Mouse (Mus musculus) hindbrain, embryonic 10.5 days (tissue): ENCODE data around the gene Postn. TPM values are rescaled to one million over a fixed set of nuclear protein-coding genes. Genes with fewer than 3 reads are reported as not detected.
A peak's percentile ranks its signal among the peaks of the same experiment; 100 is the strongest.

Source experiments
- DNase-seq: peaks from one replicate; pipeline ENCODE4 v3.0.0-alpha.2; 2017; ENCODE audit warnings: low spot score
- H3K27ac ChIP-seq: fragments of 300-500 bp; sonication (generic); 2 replicates; pipeline ENCODE4 v1.5.1; 2016; ENCODE audit warnings: mild to moderate bottlenecking, moderate library complexity
- H3K27me3 ChIP-seq: fragments of 300-500 bp; sonication (generic); 2 replicates; pipeline ENCODE4 v1.6.1; 2016; ENCODE audit warnings: mild to moderate bottlenecking; ENCODE audit not compliant: poor library complexity, insufficient read depth, severe bottlenecking
- H3K36me3 ChIP-seq: fragments of 300-500 bp; sonication (generic); 2 replicates; pipeline ENCODE4 v1.6.1; 2016; ENCODE audit warnings: mild to moderate bottlenecking, moderate library complexity
- H3K4me1 ChIP-seq: fragments of 300-500 bp; sonication (generic); replicated peaks from 2 replicates; pipeline ENCODE4 v1.6.1; 2016; ENCODE audit warnings: mild to moderate bottlenecking
- H3K4me3 ChIP-seq: fragments of 300-500 bp; sonication (generic); 2 replicates; pipeline ENCODE4 v1.5.1; 2016; ENCODE audit warnings: mild to moderate bottlenecking, moderate library complexity
- H3K9me3 ChIP-seq: fragments of 300-500 bp; sonication (generic); 2 replicates; pipeline ENCODE4 v1.6.1; 2016; ENCODE audit warnings: mild to moderate bottlenecking, moderate library complexity
- WGBS: fragments of 180-500 bp; shearing (Covaris S2); methylation state at CpG from one replicate; pipeline ENCODE4 v1.1.7; 2016; 5-methylcytosine and 5-hydroxymethylcytosine counted together
- polyA plus RNA-seq: library from polyadenylated mRNA; unstranded; fragments of >200 nt; fragmentation: Nextera tagmentation; extraction: Ambion mirVana; gene quantifications from 2 replicates; pipeline ENCODE4 v1.2.1, GENCODE M21; 2016

The Postn gene
- polyA plus RNA-seq, 1 experiment from 2014 or later = 13.4 TPM

DNA sequence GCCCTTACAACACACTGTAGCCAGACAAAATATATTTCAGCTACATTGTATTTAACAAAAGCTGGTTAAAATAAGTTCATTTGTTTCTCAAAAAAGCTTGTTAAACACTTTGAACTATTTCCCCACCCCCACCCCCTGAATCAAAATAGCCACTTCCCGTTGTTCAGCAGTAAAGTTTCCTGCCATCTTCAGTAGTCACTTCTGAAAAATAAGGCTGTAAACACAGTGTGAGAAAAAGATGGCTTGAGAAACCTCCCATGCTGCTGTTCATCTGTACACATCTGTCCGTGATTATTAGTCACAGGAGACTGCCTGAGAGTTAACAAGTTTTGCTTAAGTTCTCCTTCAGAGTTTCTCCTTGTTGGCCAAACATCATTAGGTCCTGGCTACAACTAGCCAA, 39.0 kb downstream of the Postn start:
- 65% methylated on average over 2 of the region's 2 CpGs for WGBS
- no peaks in the 10 kb centered on the region; the same call in 1 of the 2 replicates for H3K4me1 ChIP-seq
- H3K36me3 ChIP-seq = no peaks in the 10 kb centered on the region
- no peaks in the 10 kb centered on the region for H3K9me3 ChIP-seq
- H3K4me3 ChIP-seq = no peak overlapping the region
- no peak overlapping the region for H3K27ac ChIP-seq
- DNase-seq = no peak
- H3K27me3 ChIP-seq = no peaks in the 10 kb centered on the region

DNA sequence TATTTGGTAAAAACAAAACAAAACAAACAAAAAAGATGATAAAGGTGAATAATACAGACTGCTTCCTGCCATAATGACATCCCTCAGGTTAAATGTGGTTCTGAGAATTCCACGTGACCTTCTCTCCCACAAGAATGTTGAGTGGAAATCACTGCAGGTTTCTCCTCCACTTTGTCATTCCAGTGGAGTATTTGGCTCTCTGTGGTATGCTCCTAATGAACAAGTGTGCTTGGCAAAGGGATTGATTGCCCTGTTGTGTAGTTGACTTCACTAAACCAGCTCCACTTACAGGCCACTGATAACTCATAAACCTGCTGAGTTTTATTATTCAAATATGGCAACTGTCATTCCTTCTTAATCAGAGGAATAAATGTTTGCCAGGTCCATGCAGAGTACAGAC, 39.7 kb downstream of the Postn start:
- DNase-seq = no peak
- no peak overlapping the region for H3K27ac ChIP-seq
- no peak overlapping the region for H3K4me3 ChIP-seq
- no peaks in the 10 kb centered on the region for H3K9me3 ChIP-seq
- no peaks in the 10 kb centered on the region; the same call in 1 of the 2 replicates for H3K4me1 ChIP-seq
- no peaks in the 10 kb centered on the region for H3K36me3 ChIP-seq
- whole genome bisulfite sequencing = 91% methylated on average over 1 of the region's 1 CpGs
- H3K27me3 ChIP-seq = no peaks in the 10 kb centered on the region

DNA sequence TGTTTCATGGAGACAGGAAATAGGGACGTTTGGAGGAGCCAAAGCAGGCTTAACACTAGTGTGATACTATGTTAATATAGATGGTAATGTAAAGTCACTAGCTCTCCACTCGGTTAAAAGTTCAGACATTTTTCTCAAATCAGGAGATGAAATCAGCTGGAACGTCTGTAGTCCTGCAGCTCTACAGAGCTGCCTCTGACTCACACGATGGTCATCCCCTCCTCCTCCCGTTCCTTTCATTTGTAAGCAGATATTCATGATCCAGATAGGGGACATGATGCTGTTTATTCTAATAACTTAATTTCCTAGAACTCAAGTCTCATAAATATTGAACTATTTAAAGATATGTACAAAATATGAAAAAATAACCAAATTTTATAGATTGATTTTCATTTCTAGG, 40.8 kb downstream of the Postn start:
- Histone ChIP-seq H3K27me3 (no peaks in the 10 kb centered on the region), H3K9me3 (no peaks in the 10 kb centered on the region), H3K4me1 (no peaks in the 10 kb centered on the region; the same call in 1 of the 2 replicates), H3K27ac (no peak overlapping the region), H3K36me3 (no peaks in the 10 kb centered on the region), H3K4me3 (no peak overlapping the region)
- WGBS = 86% methylated on average over 5 of the region's 5 CpGs
- DNase-seq = no peak

DNA sequence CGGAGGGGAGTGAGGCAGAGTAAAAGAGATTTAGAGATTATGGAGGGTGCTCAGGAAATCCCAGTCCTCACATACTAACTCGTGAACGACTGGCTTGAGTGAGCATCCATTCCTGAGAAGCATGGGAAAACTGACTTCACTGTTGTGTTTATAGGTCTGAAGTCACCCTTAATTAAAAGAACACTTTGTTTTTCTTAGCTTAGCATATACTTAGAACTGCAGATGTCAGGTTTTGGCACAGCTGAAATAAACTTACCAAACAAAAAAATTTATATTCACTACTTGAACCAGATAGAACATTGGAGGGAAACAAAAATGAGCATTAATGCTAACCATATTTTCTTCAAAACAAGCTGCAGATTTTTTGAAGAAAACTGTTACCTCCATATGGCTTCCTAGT, 42.9 kb downstream of the Postn start:
- Histone ChIP-seq H3K36me3 (no peaks in the 10 kb centered on the region), H3K4me3 (no peak overlapping the region), H3K27me3 (no peaks in the 10 kb centered on the region), H3K4me1 (no peaks in the 10 kb centered on the region; the same call in 1 of the 2 replicates), H3K27ac (no peak overlapping the region), H3K9me3 (no peaks in the 10 kb centered on the region)
- DNase-seq = no peak
- 70% methylated on average over 3 of the region's 3 CpGs for WGBS

DNA sequence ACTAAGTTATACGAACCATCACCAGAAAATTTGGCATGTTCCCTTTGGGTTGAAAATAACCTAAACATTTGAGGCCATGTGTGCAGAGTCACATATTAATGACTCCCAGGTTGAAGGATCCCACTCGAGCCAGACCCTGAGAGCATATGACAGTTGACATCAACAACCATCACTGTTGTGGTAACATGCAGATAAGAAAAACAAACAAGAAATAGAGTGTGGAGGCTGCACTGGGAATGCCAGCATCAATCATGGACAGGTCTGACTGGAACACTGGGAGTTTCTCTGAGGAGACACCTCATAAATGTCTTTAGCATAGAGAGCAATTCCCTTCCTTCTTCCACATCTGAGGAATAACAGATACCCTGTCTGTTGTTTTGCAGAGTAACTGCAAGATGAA, 45.7 kb downstream of the Postn start:
- DNase-seq = no peak
- Histone ChIP-seq H3K27me3 (no peaks in the 10 kb centered on the region), H3K36me3 (no peaks in the 10 kb centered on the region), H3K9me3 (no peaks in the 10 kb centered on the region), H3K27ac (no peak overlapping the region), H3K4me1 (no peaks in the 10 kb centered on the region), H3K4me3 (no peak overlapping the region)
- 69% methylated on average over 2 of the region's 2 CpGs for WGBS

DNA sequence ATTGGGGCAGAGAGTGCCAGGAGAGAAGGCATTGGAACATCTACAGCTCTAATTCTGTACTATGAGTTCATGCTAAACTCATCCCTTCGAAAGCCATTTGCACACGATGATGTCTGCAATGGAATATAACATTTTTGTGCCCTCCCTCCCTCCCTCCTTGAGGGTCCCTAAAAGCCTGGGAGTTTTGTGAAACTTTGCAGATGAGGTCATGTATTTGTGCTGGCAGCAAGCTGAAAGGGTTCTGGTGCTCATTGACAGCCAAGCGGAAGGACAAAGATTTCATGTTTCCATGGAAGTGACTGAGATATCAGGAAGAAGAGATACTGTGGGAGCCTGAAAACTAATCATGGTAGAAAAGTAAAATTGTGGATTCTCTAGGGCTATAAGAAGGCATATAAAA, 50.1 kb downstream of the Postn start:
- Histone ChIP-seq H3K4me1 (no peaks in the 10 kb centered on the region), H3K4me3 (no peak overlapping the region), H3K27me3 (no peaks in the 10 kb centered on the region), H3K9me3 (no peaks in the 10 kb centered on the region), H3K27ac (no peak overlapping the region), H3K36me3 (no peaks in the 10 kb centered on the region)
- 92% methylated on average over 3 of the region's 3 CpGs for WGBS
- no peak for DNase-seq

DNA sequence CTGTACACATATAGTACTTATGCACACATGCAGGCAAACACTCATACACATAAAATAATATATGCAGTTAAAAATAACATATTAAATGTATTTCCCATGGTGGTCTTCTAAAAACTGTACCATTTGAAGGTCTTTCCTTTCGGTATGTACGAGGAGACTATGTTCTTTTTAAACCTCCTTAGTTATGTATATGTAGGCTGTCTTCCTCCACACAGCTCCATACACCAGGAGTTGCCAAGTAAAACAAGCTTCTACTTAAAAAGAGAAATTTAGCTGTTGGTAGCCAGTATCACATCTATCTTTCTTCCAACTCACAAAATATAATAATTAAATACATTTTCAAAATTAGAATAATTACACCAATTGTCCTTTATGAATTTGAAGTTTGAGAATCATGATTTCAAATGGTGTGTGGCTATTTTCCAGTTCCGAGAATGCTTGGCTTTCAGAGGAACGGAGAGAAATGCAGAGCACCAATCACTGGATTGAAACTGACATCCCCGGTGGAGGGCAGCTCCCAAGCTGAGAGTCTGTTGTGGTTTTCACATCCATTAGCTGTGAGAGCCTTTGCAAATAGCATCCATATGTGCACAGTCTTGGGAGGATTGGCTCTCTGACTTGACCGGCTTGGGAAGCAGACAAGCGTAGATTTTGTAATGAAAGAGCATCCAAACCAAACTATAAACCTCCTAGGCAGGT, 52.1 kb downstream of the Postn start:
- no peaks in the 10 kb centered on the region for H3K27me3 ChIP-seq
- 76% methylated on average over 7 of the region's 7 CpGs for WGBS
- no peak overlapping the region for H3K4me3 ChIP-seq
- peak; percentile 25 for DNase-seq
- H3K9me3 ChIP-seq = no peaks in the 10 kb centered on the region
- H3K4me1 ChIP-seq = peaks cover 5% of the 10 kb centered on the region
- H3K36me3 ChIP-seq = no peaks in the 10 kb centered on the region
- no peak overlapping the region for H3K27ac ChIP-seq

DNA sequence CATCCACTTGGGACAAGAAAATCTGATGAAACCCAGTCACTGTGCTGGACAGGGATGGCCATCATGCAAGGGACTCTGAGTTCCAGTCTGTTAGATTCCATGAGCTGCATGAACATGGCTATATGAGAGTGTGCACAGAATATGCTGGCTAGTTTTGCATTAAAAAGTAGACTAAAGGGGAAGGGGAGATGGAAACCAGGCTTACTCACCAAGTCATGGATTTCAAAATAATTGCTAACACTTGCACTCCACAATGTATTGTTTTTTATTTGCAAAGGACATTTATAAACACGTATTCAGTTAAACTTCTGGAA, 52.6 kb downstream of the Postn start:
- no peaks in the 10 kb centered on the region for H3K27me3 ChIP-seq
- WGBS = 81% methylated on average over 1 of the region's 1 CpGs
- no peak overlapping the region for H3K27ac ChIP-seq

DNA sequence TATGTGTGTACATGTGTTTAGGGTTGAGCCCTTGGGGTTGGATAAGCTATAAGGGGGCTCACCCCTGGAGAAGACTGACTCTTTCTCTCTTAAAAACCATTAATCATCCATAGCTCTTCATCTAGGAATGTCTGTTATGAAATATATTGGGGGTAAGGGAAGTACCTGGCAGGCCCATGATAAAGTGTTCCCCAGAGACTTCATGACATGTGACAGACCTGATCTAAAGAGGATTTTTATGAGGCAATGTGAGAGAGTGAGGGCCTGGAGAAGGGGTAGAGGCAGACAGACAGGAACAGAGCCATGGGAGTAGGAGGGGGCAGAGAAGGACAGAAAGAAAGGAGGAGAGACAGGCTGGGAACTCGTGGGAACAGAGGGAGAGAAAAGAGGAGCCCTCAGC, 53.5 kb downstream of the Postn start:
- DNase-seq = no peak
- H3K27ac ChIP-seq = no peak overlapping the region
- no peaks in the 10 kb centered on the region for H3K27me3 ChIP-seq
- no peaks in the 10 kb centered on the region for H3K36me3 ChIP-seq
- no peak overlapping the region for H3K4me3 ChIP-seq
- H3K9me3 ChIP-seq = no peaks in the 10 kb centered on the region
- peaks cover 9% of the 10 kb centered on the region for H3K4me1 ChIP-seq
- 76% methylated on average over 1 of the region's 1 CpGs for WGBS

More for the DNA sequence above, 52.6 kb downstream of the Postn start:
- Histone ChIP-seq H3K36me3 (no peaks in the 10 kb centered on the region), H3K4me3 (no peak overlapping the region), H3K9me3 (no peaks in the 10 kb centered on the region), H3K4me1 (peaks cover 9% of the 10 kb centered on the region)
- DNase-seq = no peak

DNA sequence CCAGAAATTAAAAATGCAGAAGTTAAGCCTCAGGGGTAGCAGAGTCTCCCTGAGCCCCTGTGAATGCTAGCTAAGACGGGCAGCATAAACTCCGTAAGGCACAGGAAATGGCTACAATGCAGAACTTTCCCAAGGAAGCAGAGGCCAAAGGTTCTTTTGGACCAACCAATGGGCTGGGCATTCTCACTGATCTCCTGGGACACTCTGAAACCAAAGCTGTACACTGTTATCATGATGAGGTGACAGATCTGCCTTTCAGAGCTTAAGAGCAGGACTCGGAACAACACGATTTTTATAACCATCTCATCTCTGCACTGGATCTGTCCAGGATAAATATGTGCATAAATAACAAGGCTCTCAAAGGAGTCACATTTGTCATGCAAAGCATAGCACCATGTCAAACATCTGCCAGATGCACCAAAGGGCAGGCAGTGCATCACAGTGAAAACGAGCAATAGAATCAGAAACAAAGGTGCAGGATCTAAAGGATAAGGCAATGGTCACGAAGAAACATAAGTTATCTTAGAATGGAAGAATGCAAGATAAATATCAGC, 57.0 kb downstream of the Postn start:
- Histone ChIP-seq H3K9me3 (no peaks in the 10 kb centered on the region), H3K4me3 (no peak overlapping the region), H3K36me3 (no peaks in the 10 kb centered on the region), H3K27me3 (no peaks in the 10 kb centered on the region), H3K4me1 (peaks cover 9% of the 10 kb centered on the region), H3K27ac (peak overlapping the region; percentile 67)
- 34% methylated on average over 6 of the region's 6 CpGs for WGBS
- peak; percentile 18 for DNase-seq

DNA sequence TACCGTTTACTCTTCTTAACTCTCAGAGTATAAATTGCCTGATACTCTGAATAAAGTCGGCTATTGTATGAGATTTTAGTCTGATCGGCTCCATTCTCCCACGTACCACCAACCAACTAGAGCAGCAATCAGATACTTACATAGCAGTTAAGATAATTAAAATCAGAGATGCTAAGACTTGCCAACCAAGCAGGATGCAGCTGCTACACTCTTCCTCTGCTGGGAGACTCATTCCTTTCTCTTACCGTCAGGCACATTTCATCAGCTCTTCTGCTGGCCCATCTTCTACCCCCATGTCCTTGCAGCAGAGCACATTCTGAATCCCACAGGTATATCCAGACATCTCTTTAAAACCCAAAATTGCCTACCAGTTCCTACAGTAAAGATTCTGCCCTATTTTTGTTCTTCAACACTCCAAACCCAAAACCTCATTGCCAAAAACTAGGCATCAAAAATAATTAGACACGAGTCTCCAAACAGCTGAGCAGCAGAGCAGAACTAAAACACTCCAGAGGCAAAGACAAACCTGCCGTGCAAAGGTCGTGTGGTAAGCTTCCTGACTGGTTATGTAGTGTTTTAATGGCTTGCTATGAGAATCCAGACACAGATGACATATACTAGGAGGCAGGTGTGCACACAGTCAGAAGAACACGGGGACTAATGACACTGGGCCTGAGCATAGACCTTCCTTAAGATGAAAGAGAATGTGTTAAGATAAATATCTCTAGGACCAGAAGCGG, 59.5 kb downstream of the Postn start:
- Histone ChIP-seq H3K4me3 (no peak overlapping the region), H3K27me3 (no peaks in the 10 kb centered on the region), H3K4me1 (peaks cover 9% of the 10 kb centered on the region), H3K27ac (no peak overlapping the region), H3K9me3 (no peaks in the 10 kb centered on the region), H3K36me3 (no peaks in the 10 kb centered on the region)
- WGBS = 81% methylated on average over 10 of the region's 10 CpGs
- DNase-seq = no peak

DNA sequence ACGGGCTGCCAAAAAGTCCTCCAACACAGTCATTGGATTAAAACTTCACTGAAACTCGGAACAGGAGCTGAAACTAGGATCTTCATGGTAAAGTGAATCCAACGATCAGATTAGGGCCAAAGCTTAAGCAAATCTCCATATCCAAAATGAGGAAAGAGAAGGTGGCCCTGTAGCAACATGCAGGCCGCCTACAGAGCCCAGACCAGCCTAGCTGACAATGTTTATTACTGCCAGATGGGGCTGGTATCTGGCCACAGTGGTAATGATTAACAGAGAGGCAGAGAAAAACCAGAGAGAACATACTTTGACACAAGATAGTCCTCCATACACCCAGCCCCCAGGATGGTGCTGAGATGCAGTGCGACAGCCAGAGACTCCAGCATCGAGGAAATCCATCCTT, 60.1 kb downstream of the Postn start:
- no peak overlapping the region for H3K27ac ChIP-seq
- no peak overlapping the region for H3K4me3 ChIP-seq
- H3K36me3 ChIP-seq = no peaks in the 10 kb centered on the region
- 78% methylated on average over 6 of the region's 6 CpGs for WGBS
- H3K4me1 ChIP-seq = peaks cover 9% of the 10 kb centered on the region
- no peaks in the 10 kb centered on the region for H3K27me3 ChIP-seq
- H3K9me3 ChIP-seq = no peaks in the 10 kb centered on the region
- no peak for DNase-seq

DNA sequence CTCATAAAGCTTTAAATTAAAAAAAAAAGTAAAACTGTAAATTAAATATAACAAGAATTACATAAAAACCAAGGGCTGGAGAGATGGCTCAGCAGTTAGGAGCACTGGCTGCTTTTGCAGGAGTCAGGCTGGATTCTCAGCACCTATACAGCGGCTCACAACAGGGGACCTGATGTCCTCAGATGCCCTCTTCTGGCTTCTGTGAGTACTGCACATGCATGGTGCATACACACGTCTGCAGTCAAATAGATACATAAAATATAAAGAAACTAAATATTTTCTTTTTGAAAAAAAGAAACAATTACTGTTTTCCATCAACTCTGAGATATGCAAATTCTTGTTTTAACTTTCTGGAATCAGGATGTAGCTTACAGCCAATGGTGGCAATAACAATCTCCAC, 60.8 kb downstream of the Postn start:
- Histone ChIP-seq H3K4me1 (peaks cover 9% of the 10 kb centered on the region), H3K27ac (no peak overlapping the region), H3K9me3 (no peaks in the 10 kb centered on the region), H3K27me3 (no peaks in the 10 kb centered on the region), H3K36me3 (no peaks in the 10 kb centered on the region), H3K4me3 (no peak overlapping the region)
- no peak for DNase-seq
- 93% methylated on average over 2 of the region's 2 CpGs for WGBS
